Mouse (Mus musculus) heart, embryonic 13.5 days (tissue): Measurements from ENCODE around the gene Slc16a3. TPM values are rescaled to one million over a fixed set of nuclear protein-coding genes. Genes with fewer than 3 reads are reported as not detected.

Source experiments
- ATAC-seq: fragments of 200-750 bp; cut with Nextera tagmentation; 2 replicates; pipeline ENCODE4 v1.8.0; 2017; ENCODE audit warnings: moderate TSS enrichment; ENCODE audit not compliant: insufficient number of reproducible peaks, low FRiP score, low TSS enrichment; ENCODE audit errors: extremely low read depth
- H3K27ac ChIP-seq: fragments of 300-500 bp; sonication (generic); replicated peaks from 2 replicates; pipeline ENCODE4 v1.5.1; 2015; ENCODE audit warnings: moderate library complexity, mild to moderate bottlenecking, inconsistent platforms
- H3K27me3 ChIP-seq: fragments of 300-500 bp; sonication (generic); replicated peaks from 2 replicates; pipeline ENCODE4 v1.6.1; 2015; ENCODE audit warnings: mild to moderate bottlenecking, inconsistent platforms
- H3K36me3 ChIP-seq: fragments of 300-500 bp; sonication (generic); 2 replicates; pipeline ENCODE4 v1.6.1; 2015; ENCODE audit warnings: mild to moderate bottlenecking, inconsistent platforms
- H3K4me1 ChIP-seq: fragments of 300-500 bp; sonication (generic); 2 replicates; pipeline ENCODE4 v1.6.1; 2015; ENCODE audit warnings: inconsistent platforms
- H3K4me2 ChIP-seq: fragments of 300-500 bp; sonication (generic); 2 replicates; pipeline ENCODE4 v1.6.1; 2015; ENCODE audit warnings: inconsistent platforms, mild to moderate bottlenecking, moderate library complexity
- H3K4me3 ChIP-seq: fragments of 300-500 bp; sonication (generic); 2 replicates; pipeline ENCODE4 v1.5.1; 2015; ENCODE audit warnings: moderate library complexity, mild to moderate bottlenecking, inconsistent platforms
- H3K9ac ChIP-seq: fragments of 300-500 bp; sonication (generic); 2 replicates; pipeline ENCODE4 v1.6.1; 2015; ENCODE audit warnings: inconsistent platforms, mild to moderate bottlenecking, moderate library complexity
- H3K9me3 ChIP-seq: fragments of 300-500 bp; sonication (generic); 2 replicates; pipeline ENCODE4 v1.6.1; 2016; ENCODE audit warnings: inconsistent platforms
- WGBS: fragments of 180-500 bp; shearing (Covaris S2); methylation state at CpG from one replicate; pipeline ENCODE4 v1.1.7; 2015; ENCODE audit warnings: mixed read lengths; 5-methylcytosine and 5-hydroxymethylcytosine counted together
- polyA plus RNA-seq: library from polyadenylated mRNA; unstranded; fragments of >200 nt; fragmentation: Nextera tagmentation; extraction: Ambion mirVana; gene quantifications from 2 replicates; pipeline ENCODE4 v1.2.1, GENCODE M21; 2015

Slc16a3 gene
- 224 and 258 TPM in 2 replicates for polyA plus RNA-seq

DNA sequence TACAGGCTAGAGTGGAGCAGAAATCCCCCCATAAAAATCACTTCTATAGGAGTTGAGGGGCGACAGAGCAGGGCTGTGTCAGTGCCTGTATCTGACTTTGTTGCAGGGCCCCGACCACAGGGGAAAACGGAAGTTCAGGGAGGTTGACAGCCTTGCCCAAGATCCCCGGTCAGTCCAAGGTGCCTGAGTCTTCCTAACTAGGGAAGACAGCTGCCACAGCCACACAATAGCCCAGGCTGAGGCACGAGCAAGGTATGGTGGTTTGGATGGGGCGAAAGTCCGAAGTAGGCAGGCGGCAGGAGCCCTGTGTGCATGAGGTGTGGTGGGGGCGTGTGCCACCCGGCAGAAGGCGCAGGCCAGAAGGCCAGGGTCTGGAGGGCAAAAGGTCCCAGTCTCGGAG, at the start of gene Slc16a3:
Slc16a3 (plus strand) TSS at position 153 of the 400 bp plus-strand sequence.
- Histone ChIP-seq H3K4me3 (peak within 1 kb of the TSS; percentile 80), H3K36me3 (no peaks in the 10 kb centered on the region), H3K27ac (peak within 1 kb of the TSS; percentile 92), H3K9me3 (no peaks in the 10 kb centered on the region), H3K4me2 (peak within 1 kb of the TSS; percentile 74), H3K4me1 (peaks cover 50% of the 10 kb centered on the region), H3K27me3 (peaks cover 19% of the 10 kb centered on the region; the same call in 1 of the 2 replicates), H3K9ac (peak within 1 kb of the TSS; percentile 94)
- no peak for ATAC-seq
- whole genome bisulfite sequencing, result 20% methylated on average over 12 of the region's 12 CpGs

DNA sequence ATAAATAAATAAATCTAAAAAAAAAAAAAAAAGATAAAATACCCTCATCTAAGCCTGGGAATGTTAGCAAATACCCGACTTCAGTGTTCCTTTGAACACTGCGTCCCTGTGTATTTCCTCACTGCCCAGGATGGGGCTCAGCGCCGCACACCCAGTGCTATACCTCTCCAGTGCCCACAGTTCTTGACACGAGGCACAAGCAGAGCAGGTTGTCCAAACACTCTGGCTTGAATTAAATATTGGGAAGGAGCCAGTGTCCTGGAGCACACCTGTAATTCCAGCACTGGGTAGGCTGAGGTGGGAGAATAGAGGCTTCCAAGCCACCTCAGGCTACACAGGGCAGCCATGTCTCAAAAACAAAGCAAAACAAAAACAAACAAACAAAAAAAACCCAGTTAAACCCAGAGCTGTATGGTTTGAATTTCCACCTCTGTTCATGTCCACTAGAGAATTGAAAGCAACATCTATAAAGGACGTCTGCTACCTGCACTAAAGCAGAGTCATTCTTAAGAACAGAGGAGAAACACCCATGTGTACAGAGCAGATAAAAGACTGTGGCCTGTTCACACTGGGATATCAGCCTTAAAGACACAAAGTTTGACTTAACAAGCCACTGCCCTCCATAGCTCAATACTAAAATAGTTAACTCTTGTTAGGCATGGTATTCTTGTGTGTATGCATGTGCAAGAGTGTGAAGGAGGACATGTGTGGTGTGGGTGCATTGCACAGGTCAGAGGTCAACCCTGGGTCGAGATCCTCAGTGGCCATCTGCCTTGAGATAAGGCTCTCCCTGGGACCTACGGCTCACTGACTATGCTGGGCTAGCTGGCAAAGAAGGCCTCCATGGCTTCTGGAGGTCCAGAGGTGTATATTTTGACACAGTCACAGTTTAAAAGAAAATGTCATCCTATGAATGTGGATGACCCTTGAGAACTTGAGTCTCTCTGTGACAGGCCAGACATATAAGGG, 47.7 kb upstream of the Slc16a3 start:
- Histone ChIP-seq H3K4me3 (no peak overlapping the region), H3K27ac (no peak overlapping the region), H3K4me1 (peaks cover 17% of the 10 kb centered on the region), H3K9ac (no peak overlapping the region), H3K4me2 (no peak overlapping the region), H3K27me3 (no peaks in the 10 kb centered on the region), H3K9me3 (no peaks in the 10 kb centered on the region), H3K36me3 (peaks cover 20% of the 10 kb centered on the region)
- no peak for ATAC-seq
- 73% methylated on average over 8 of the region's 8 CpGs for WGBS

DNA sequence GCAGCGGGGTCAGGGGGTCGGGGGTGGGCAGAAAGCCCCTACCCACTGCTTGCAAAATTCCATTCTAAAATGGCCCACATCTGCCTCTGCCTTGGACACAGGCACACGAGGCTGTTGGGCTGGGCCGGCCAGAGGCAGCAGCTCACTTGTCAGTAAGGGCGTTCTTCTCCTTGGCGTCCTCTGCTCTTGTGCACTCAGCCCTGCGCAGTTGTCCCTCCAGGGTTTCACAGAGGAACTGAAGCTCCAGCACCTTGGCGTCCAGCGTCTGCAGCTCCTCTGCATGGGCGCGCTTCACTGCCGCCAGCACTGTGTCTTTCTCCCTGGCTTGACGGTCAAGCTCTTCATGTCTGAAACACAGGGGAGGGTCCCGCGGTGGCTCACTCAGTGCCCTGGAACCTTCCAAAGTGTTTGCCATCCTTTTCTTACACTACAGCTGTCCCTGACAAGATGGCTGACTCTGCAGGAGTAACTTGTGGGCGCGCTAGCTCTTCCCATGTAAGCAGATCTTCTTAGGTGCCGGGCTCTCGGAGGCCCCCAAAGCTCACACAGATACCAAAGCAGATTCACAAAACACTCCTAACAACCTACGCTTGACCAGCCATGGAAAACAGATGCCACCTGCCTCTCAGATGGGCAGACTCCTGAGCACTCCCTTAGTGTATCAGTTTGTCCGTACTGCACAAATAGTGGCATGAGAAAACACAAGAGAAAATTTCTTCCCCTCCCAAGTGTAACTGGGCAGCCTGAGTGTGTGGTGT, 46.4 kb upstream of the Slc16a3 start:
- no peak overlapping the region; the same call in 1 of the 2 replicates for H3K4me2 ChIP-seq
- peaks cover 12% of the 10 kb centered on the region for H3K36me3 ChIP-seq
- H3K9me3 ChIP-seq, result no peaks in the 10 kb centered on the region
- no peak overlapping the region for H3K4me3 ChIP-seq
- H3K27me3 ChIP-seq, result no peaks in the 10 kb centered on the region
- peaks cover 17% of the 10 kb centered on the region for H3K4me1 ChIP-seq
- no peak for ATAC-seq
- H3K27ac ChIP-seq, result no peak overlapping the region
- WGBS, result 72% methylated on average over 21 of the region's 21 CpGs
- 0 out of 2 replicates have a peak overlapping the region, but pooled peaks have one; percentile 16 for H3K9ac ChIP-seq

DNA sequence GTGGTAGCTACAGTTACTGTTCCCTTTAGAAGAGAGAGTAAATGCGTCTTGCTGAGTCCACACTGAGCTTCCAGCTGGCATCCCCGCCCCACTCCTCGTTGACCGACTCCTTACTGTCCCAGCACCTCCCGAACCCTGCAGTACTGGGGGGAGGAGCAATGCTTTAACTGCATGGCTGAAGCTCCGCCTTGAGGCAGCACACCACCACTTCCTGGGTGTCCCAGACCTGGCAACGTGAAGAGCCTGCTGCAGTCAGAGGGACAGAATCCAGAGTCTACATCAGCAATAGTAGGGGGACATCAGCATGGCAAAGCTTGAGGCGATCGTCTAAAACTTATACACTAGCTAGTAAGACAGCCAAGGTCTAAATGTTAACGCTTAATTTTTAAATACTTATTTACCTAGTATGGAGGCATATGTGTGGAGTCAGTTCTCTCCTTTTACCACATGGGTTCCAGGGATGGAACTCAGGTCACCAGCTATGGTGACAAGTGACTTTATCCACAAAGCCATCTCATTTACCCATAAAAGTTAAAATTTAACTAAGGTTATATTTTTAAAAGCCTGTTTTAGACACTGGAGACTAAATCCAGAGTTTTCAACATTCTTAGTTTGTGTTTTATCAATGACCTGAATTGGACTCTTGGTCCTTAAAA, 45.7 kb upstream of the Slc16a3 start:
- H3K4me1 ChIP-seq, result peaks cover 17% of the 10 kb centered on the region
- WGBS, result 44% methylated on average over 10 of the region's 10 CpGs
- H3K27me3 ChIP-seq, result no peaks in the 10 kb centered on the region
- H3K9ac ChIP-seq, result 0 out of 2 replicates have a peak overlapping the region, but pooled peaks have one; percentile 16
- H3K4me2 ChIP-seq, result no peak overlapping the region; the same call in 1 of the 2 replicates
- ATAC-seq, result no peak
- H3K9me3 ChIP-seq, result no peaks in the 10 kb centered on the region
- no peak overlapping the region for H3K4me3 ChIP-seq
- no peak overlapping the region for H3K27ac ChIP-seq
- peaks cover 7% of the 10 kb centered on the region; the same call in 1 of the 2 replicates for H3K36me3 ChIP-seq

DNA sequence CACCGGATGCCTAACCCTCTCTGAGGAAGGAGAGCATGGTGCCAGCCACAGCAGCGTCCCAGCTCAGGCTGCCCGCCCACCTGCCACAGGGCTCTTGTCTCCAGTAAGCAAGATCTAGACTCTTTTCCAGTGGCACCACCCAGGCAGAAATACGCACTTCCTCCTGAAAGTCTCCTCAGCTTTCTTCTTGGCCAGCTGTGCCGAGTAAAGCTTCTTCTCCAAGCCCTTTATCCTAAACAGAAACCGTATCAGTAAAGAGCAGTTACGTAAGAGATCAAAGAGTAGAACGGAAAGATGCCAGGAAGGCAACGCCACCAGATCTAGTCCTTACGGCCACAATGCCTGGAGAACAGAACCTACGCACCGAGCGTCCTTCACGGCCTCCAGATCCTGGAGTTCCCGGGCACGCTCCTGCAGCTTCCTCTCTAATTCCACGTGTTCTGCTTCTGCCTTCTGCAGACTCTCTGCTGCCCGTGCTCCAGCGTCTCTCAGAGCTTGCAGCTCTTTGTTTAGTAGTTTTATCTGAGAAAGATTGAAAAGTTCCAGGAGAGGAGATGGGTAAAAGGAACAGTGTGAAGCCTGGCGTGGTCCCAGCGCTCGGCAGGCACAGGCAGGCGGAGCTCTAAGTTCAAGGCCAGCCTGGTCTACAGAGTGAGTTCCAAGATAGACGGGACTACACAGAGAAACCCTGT, 45.0 kb upstream of the Slc16a3 start:
- H3K9ac ChIP-seq, result no peak overlapping the region
- no peaks in the 10 kb centered on the region for H3K9me3 ChIP-seq
- no peak overlapping the region for H3K27ac ChIP-seq
- H3K27me3 ChIP-seq, result no peaks in the 10 kb centered on the region
- H3K4me2 ChIP-seq, result no peak overlapping the region
- peaks cover 17% of the 10 kb centered on the region for H3K4me1 ChIP-seq
- no peak overlapping the region for H3K4me3 ChIP-seq
- peaks cover 4% of the 10 kb centered on the region; the same call in 1 of the 2 replicates for H3K36me3 ChIP-seq
- WGBS, result 71% methylated on average over 24 of the region's 24 CpGs
- ATAC-seq, result no peak

DNA sequence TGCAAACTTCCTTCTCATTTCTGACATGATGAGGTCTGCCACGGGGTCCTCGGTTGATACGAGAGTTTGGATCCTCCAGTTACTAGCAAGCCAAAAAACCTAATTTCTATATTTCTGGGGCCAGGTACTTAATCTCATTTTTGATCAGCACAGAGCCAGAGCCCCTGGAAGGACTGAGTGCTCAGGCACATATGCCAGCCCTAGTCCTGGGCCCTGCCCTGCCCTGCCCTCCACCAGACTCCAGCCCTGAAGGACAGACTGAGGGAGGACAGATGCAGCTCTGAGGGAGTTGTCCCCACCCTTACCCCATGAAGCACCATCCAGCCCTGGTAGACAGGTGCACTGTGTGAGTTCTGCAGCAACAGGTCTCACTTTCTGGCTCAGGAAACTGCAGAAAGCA, 43.7 kb upstream of the Slc16a3 start:
- Histone ChIP-seq H3K27ac (no peak overlapping the region), H3K27me3 (no peaks in the 10 kb centered on the region), H3K36me3 (peaks cover 4% of the 10 kb centered on the region; the same call in 1 of the 2 replicates), H3K4me2 (no peak overlapping the region), H3K4me3 (no peak overlapping the region), H3K9me3 (no peaks in the 10 kb centered on the region), H3K4me1 (peaks cover 17% of the 10 kb centered on the region), H3K9ac (no peak overlapping the region)
- ATAC-seq, result no peak
- 81% methylated on average over 3 of the region's 3 CpGs for whole genome bisulfite sequencing

DNA sequence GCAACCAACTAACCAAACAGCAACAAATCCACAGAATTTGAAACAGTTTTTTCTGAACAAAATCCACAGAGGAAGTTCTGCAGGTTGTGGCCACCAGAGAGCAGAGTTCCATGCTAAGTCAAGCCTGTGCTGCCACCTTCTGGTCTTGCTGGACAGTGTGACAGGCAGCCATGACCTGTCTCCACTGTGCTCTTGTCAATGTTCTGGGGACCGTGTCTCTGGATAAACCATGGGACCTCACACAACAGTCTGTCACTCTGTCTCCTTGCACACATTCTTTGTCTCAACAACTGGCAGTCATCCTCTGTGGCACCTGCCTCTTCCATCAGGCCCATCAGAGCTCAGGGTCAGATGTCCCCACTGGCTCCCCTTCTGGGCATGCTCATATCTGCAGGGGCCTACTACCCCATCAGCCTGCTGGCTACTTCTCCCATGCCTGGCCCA, 42.8 kb upstream of the Slc16a3 start:
- H3K9me3 ChIP-seq, result no peaks in the 10 kb centered on the region
- peaks cover 4% of the 10 kb centered on the region; the same call in 1 of the 2 replicates for H3K36me3 ChIP-seq
- ATAC-seq, result no peak
- peaks cover 17% of the 10 kb centered on the region for H3K4me1 ChIP-seq
- no peaks in the 10 kb centered on the region for H3K27me3 ChIP-seq
- H3K27ac ChIP-seq, result no peak overlapping the region
- H3K9ac ChIP-seq, result no peak overlapping the region
- no peak overlapping the region for H3K4me2 ChIP-seq
- H3K4me3 ChIP-seq, result no peak overlapping the region
- 13% methylated on average over 1 of the region's 1 CpGs for WGBS

DNA sequence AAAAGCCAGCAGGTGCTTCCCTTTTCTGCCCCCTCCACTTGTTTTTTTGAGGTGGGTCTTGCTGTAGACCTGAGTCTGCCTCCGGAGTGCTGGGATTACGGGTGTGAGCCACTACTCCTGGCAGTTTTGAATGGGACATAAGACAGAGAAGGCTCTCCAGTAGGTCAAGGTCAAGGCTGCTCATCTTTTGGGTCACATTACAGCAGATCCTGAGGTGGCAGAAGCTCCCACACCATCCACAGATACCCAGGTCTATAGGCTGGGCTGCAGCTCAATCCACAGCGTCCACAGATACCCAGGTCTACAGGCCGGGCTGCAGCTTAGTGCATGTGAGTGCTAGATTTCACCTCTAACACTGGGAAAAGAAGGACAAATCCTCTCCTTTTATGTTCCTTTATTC, 34.5 kb upstream of the Slc16a3 start:
- no peaks in the 10 kb centered on the region for H3K4me1 ChIP-seq
- no peak overlapping the region for H3K4me2 ChIP-seq
- H3K9me3 ChIP-seq, result no peaks in the 10 kb centered on the region
- 83% methylated on average over 4 of the region's 4 CpGs for WGBS
- ATAC-seq, result no peak
- no peak overlapping the region for H3K27ac ChIP-seq
- no peaks in the 10 kb centered on the region for H3K27me3 ChIP-seq
- H3K9ac ChIP-seq, result no peak overlapping the region
- no peak overlapping the region for H3K4me3 ChIP-seq
- H3K36me3 ChIP-seq, result peaks cover 33% of the 10 kb centered on the region

DNA sequence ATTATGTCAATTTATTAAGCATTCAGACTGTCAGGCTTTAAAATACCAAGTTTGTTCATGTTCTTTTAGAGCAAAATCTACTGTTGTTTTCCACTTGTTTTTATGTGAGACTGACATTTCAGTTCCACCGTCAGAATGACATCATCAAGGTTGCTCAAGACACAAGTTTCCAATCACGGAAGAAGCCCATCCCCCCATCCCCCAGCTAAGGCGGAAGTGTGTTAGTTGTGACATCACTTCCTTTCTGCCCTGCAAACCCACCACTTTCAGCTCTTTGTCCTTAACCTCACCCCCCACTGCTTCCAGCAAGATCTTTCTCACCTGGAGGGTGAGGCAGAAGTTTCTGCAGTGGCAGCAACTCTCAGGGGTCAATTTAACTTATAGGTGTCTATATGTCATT, 31.8 kb upstream of the Slc16a3 start:
- no peak for ATAC-seq
- no peak overlapping the region for H3K27ac ChIP-seq
- no peak overlapping the region for H3K9ac ChIP-seq
- no peaks in the 10 kb centered on the region for H3K4me1 ChIP-seq
- H3K36me3 ChIP-seq, result peaks cover 60% of the 10 kb centered on the region
- H3K27me3 ChIP-seq, result no peaks in the 10 kb centered on the region
- 57% methylated on average over 3 of the region's 3 CpGs for WGBS
- no peak overlapping the region for H3K4me2 ChIP-seq
- H3K9me3 ChIP-seq, result no peaks in the 10 kb centered on the region
- H3K4me3 ChIP-seq, result no peak overlapping the region

DNA sequence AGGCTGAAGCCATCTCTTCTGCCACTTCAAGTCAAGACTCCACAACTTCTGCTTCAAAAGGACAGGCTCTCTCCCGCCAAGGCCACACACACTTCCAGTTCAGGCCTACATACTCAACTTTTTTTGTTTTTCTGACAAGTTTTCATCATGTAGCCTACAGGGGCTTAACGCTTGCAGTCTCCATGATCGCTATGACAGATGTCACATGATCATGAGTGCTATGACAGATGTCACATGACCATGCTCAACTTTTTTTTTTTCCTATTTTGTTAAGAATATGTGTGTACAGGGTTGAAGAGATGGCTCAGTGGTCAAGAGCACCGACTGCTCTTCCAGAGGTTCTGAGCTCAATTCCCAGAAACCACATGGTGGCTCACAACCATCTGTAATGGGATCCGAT, 30.5 kb upstream of the Slc16a3 start:
- WGBS, result 87% methylated on average over 5 of the region's 5 CpGs

More for the DNA sequence above, 30.5 kb upstream of the Slc16a3 start:
- Histone ChIP-seq H3K27ac (no peak overlapping the region), H3K27me3 (no peaks in the 10 kb centered on the region), H3K9ac (no peak overlapping the region), H3K36me3 (peaks cover 67% of the 10 kb centered on the region), H3K9me3 (no peaks in the 10 kb centered on the region), H3K4me1 (no peaks in the 10 kb centered on the region), H3K4me2 (no peak overlapping the region), H3K4me3 (no peak overlapping the region)
- ATAC-seq, result no peak
